Mouse (Mus musculus): ENCODE results near the gene Btg2.

Btg2 gene

DNA sequence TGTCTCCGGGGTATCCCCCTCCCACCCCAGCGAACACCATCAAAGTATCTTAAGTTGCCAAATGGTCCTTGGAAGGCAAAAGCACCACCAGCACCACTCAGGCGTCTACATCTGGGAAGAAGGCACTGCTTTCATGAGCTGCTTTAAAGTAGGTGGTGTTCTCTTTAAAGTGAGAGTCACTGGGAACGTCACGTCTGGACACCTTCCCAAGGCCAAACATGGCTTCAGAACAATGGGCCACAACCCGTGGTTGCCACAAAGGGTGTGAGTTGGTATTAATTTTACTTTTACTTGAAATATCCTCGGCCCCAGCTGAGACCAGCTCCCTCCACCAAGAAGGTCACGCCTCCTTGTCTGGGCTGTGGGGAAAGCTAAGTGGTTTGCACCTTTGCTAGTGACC is 21.2 kb downstream of the Btg2 start:
- no peak for DNase-seq

DNA sequence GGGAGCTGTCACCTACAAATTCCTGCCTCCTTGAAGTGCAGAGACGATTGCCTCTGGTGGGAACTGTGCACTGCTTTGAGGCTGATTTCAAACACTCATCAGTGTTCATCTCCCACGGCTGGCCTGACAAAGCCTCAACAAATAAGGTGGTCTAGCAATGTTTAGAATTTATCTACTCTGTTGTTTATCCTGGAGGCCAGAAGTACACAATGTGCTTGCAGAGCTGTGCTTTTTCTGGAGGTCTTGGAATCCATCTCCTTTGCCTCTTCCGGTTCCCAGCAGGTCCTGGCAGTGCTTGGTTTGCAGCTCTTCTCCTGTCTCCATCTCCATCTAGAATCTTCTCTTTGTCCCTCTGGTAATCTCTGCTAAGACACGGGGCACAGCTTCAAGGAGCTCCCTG is 22.6 kb downstream of the Btg2 start:
- DNase-seq, result no peak

DNA sequence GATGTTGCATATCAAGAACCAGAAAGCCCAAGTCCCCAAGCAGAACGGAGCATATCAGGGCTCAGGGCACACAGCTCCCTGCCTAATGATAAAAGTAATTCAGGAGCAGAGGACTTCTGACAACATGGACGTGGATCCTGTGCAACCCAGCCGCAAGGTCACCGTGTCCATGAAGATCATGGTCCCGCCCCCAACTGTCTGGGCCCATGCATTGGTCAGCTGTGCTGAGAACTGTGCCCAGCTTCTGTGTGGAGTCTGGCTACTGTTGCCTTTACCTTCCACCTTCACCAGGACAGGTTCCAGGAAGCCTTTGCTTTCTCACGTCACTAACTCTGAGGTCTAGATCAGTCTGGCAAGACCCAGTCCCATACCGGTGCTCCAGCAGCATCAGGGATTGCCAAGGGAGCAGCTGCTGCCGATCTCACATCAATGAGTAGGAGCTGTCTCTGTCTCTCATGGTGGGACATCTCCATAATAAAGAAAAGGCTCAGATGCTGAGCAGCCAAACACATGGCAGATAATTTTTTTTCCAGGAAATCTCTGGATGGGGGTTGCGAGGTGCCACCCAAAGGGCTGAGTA is 23.2 kb downstream of the Btg2 start:
- no peak for DNase-seq

DNA sequence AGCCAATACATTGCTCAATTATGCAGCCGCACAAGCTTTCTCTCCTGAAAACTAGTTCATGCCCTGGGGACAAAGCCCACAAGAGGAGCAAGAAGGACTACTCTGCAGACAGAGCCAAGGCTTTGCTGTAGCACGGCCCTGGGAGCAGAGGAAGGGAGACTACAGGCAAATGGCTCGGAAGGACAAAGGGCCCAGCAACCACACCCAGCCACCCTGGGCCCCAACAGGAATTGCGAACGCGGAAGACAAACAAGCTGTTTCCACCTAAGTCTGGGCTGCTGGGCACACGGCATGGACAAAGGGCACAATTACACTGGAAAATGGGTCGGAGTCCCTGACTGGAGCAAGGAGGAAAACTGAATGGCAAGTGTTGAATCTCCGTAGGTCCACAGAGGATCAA is 23.9 kb downstream of the Btg2 start:
- DNase-seq, result no peak

DNA sequence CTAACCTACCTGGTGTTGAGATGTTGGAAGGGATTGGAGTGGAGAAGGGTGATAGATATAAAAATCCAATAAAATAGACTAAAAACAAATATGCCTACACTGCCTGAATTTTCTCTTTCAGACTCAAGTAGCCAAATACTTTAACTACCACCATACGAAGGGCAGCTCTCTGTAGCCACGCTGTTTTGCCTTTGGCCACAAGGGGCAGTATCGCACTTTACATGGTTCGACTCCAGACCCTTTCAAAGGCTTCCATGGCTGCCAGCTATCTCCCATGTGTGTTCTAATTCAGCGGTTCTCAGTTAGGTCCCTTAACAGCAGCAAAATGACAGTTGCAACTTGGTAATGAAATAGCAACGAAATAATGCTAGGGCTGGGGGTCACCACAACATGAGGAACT is 25.7 kb downstream of the Btg2 start:
- DNase-seq, result peak; percentile 94 to 96

DNA sequence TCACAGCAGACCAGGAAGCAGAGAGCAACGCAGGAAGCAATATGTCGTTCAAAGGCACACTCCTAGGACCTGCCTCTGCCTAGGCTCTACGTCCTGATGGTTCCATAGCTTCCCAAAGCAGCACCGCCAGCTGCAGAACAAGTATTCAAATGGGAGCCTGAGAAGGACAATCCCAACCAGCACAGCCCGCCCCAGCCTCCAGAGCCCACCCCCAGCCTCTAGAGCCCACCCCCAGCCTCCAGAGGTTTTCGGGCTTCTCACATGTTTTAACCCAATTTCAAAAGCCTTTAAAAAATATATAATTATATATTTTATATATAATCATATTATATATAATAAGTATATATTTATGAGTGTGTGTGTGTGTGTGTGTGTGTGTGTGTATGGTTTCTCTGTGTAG is 29.4 kb downstream of the Btg2 start:
- DNase-seq, result no peak

DNA sequence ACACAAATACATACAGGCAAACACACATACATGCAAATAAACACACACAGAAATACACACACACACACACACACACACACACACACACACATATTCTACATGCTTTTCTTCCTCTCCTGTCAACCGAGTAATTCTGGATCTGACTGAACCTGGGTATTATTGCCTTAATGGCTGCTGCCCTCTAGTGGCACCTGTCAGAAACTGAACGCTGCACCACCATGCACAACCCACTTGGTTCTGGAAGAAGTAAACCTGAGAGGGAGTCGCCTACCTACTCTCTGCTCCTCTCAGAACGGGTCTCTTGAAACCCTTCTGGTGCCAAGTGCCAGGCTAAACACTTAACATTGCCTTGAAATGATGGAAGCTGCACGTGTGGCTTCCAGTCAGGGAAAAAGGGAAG is 30.2 kb downstream of the Btg2 start:
- DNase-seq, result peak; percentile 88 to 91

DNA sequence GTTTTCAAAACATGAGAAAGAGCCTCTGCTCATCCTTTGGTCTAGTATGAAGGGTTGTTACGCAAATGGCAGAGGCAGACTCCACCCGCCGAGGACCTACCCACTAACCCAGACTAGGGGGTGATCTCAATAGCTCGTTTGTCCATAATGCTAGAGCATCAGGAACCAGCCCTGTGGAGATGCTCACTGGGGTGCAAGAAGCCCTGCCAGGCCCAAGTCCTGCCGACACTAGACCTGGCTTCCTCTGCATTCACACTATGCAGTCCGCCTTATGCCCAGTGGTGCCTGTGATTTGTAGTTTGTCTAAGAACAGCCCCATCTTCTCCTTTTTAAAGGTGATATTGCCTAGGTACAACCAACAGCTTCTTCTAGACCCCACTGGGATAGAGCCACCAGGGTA is 31.5 kb downstream of the Btg2 start:
- DNase-seq, result no peak

DNA sequence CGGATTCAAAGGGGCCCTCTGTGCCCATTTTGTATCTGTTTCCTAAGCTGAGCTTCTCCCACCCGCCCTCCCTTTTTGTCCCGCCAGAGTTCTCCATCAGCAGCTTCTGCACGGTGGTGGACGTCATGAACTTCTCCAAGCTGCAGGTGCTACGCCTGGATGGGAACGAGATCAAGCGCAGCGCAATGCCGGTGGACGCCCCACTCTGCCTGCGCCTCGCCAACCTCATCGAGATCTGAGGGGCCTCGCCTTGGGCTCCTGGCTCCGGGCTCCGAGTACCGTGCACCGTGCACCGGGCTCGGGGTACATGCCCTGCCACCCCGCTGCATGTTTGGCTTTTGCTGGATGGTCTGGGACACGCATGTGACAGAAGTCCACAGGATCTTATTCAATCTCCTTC is 32.5 kb downstream of the Btg2 start:
- DNase-seq, result no peak

DNA sequence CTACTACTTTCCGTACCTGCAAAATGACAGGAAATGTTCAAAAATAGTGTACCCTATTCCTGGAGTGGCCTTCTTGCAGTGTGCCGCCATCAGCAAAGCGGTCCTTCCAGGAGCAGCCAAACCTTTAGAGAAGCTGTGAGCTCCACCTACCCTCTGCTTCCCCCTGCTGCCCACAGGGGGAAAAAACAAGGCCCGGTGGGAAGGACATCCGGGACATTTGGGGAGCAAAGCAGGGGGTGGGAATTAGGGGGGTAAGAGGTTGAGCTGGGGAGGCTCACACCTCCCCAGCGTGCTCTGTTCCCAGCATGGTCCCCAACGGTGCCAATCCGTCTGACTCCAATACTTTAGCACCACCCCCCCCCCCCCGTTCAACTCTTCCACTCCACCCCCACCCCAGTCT is 32.9 kb downstream of the Btg2 start:
- peak; percentile 90 for DNase-seq

DNA sequence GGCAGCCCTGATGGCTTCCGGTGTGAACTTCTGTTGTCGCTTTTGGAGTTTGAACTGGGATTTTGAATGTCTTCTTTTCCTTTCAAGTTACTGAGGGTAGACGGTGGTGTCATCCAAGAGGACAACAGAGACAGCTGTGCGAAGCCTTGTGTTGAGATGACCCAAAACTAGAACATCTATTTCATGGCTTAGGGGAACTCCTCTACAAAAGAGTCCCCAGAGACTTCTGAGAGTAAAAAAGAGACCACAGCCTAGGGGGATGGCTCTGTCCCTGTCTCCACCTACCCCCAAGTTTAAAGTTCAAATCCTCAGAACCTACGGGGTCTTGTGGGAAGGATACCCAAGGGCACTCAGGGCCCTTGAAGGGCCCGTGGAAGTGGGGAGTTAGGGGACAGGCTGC is 34.1 kb downstream of the Btg2 start:
- no peak for DNase-seq

DNA sequence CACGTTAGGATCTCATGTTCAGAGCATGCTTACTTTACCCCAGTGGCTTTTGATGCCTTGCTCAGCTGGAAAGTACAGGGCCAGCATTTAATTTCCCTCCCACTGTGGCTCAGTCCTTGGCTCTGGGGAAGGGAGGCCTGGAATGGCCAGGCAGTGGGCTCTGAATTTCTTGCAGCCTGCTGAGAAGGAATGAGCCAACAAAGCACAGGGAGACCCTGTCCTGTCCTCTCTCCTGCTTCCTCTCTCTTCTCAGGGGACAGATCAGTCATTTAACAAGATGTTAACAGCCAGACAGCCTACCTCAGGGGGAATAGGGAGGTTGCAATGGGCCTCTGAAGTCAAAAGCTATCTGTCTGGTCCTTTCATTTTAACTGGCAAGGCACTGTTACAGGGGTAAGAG is 36.6 kb downstream of the Btg2 start:
- no peak for DNase-seq

DNA sequence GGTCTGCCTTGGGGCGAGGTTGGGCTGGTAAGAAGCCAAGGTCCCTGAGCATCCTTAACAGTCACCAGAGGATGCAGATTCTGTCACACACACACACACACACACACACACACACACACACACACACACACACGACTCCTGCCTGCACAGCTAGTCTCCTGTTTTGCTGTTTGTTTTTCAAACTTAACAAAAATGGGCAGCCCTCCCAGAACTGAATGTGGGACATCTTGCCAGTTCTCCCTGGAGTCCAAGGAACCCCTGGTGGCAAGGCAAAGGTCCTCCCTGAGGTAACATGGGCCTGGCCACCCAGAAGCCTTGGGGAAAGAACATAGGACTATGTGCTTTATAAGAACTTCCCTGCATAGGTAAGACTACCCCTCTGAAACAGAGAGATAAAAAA is 37.0 kb downstream of the Btg2 start:
- DNase-seq, result peak in 1 of 2 experiments; percentile 16

DNA sequence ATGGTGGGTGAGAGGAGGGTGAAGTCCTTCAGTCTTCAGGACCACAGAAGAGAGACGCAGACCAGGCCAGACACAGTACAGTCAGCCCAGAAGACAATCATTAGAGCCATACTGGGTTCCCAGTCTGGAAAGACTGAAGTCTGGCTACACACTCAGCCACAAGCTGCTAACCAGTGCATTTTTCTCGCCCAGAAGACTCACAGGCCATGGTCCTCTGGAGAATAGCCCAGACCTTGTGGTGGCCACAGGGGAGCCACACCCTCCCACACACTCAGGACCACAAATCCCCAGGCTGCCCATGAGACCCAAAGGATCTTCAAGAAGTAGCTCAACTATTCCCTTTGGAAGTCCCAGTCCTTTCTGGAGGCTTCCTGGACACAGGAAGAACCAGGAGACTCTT is 39.6 kb downstream of the Btg2 start:
- DNase-seq, result no peak

DNA sequence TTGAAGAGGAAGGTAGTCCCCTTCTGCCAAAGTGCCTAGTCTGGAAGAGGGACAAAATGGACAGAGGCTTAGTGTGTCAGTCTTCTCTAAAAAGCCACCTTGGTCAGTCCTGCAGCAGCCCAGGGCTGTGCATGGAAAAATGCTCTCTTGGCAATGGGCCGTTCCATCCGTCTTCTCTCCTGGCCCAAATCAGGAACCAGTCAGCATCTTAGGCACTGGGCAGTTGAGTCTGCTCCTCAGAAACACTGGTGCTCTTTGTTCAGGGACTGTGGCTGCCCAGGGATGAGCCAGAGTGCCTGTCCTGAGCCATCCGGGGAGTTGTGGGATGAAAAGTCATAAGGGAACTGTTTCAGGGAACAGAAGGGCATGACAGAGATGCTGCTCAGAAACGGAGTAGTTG is 40.6 kb downstream of the Btg2 start:
- DNase-seq, result peak in 1 of 2 experiments; percentile 25

DNA sequence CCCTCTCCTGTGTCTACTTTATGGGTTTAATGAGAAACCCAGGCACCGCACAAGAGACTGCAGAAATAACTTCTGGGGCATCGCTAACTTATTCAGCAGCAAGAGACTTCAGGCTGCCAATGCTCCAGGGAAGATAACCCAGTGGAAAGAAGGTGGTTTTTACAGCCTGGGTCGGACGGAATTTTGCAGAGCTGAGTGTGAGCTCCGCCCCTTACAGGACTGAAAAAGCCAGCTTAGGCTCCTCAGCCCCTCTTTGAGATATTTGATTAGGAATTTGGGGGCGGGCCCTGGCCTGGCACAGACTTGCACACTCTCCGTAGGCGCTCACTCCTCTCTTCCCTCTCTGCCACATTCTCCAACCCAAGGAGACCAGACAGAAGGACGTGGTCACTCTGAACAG is 41.7 kb downstream of the Btg2 start, which contains the start of gene Fmod:
TSS of gene Fmod (plus strand) at position 83 of the 400 bp plus-strand sequence.
- DNase-seq, result no peak

DNA sequence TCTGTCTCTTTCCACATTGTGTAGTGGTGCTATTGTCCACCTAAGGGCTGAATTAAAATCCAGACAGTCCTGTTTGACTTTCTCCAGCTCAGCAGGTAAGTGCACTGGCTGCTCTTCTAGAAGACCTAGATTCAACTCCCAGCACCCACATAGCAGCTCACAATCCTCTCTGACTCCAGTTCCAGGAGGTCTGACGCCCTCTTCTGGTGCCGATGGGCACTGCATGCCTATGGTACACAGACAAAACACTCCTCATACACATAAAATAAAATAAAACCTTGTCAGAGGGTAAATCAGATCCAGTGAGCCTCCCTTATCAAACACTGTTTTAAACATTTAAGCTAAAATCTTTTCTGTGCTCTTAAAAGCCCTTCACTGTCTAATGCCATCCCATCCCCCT is 42.4 kb downstream of the Btg2 start:
- no peak for DNase-seq

DNA sequence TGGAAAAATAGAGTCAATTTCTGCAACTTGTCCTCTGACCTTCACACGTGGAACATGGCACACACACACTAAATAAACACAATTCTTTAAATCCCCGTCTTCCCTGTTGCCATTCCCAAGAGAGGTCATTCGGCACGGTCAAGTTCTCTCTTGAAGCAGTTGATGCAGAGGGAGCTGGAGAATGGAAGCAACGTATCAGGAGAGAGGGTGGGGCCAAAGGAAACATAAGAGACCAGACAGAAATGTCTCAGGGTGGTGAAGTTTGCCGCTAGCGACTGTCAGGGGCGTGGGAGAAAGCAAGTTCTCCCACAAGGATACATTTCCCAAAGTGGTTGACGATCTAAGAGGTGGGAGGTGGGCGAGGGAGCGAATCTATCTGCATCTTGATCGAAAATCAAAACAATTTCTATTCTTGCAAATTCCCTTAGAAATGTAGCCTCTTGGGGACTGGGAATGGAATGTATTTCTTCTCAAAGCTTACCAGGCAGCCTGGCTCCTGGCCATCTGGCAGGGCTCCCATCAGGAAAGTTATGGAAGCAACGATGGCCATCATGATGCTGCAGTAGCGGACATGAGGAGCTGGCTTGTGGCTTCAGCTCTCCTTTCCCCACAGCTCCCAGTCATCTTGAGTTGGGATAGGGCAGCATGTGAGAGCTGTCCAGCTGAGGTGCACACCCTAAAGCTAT is 50.6 kb downstream of the Btg2 start:
- peak; percentile 41 to 49 for DNase-seq

DNA sequence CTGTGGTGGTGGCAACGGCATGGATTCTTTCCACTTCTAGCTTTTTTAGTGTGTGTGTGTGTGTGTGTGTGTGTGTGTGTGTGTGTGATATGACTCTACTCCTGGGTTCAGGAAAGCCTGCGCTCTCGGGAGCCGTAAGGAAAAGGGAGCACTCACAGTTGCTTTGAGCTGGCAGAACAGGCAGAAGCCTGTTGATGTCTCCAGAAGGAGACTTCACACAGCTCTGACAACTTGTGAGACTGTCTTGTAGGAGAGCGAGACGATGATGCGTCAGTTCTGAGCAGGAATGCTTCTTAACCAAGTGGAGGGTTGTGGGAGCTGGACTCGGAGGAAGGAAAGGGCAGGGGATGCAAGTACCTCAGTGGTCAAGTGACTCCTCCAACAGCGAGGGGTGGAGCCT is 52.2 kb downstream of the Btg2 start:
- no peak for DNase-seq

DNA sequence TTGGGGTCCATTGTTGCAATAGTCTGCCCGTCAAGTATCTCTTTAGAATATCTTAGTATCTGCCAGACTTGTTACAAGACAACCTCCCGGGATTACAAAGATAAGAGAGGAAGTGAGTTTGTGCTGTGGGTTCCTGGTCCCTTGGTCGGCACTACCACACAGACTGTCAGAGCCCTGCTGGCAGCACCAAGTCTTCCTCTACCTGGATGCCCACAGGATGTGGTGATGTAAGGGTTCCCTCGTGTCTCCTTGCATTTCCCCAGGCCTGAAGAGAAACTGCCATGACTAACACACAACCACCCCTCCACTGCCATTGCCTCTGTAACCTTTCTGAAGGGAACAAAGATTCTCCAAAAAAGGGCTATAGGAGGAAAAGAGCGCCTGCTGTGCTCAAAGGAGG is 52.9 kb downstream of the Btg2 start:
- DNase-seq, result no peak
